Comparison of ENCODE assay signal across 8 mouse cellular contexts in genomic region chr14:121455527-121455926, GRCm38 (mm10). TPM values are rescaled to one million over a fixed set of nuclear protein-coding genes. Genes with fewer than 3 reads are reported as not detected.
DNase-seq lines count a peak whose midpoint lies in the region; ATAC-seq and TF ChIP-seq lines count a peak whose summit lies in the region.

No protein-coding gene starts in this region.

- H3K79me2 ChIP-seq in C2C12 (ENCODE audit: control insufficient read depth, insufficient read depth) = no peaks in the 10 kb centered on the region

- H3K9me3 ChIP-seq in forebrain, embryonic 15.5 days = no peaks in the 10 kb centered on the region
- H3K9me3 ChIP-seq in kidney, postnatal 0 days (replicated peaks; ENCODE audit: low read length) = no peaks in the 10 kb centered on the region
- H3K9me3 ChIP-seq in liver, postnatal 0 days (ENCODE audit: low read length) = no peaks in the 10 kb centered on the region

- peak; percentile 65 for TF ChIP-seq CTCF in C2C12 (IDR thresholded peaks at IDR 0.05; ENCODE audit: control insufficient read depth, insufficient read depth, insufficient read length)
- TF ChIP-seq CTCF in kidney, postnatal 0 days (IDR thresholded peaks at IDR 0.05; ENCODE audit: low read depth) = peak; percentile 94
- TF ChIP-seq CTCF in liver, postnatal 0 days (IDR thresholded peaks at IDR 0.05; ENCODE audit: low read depth) = peak; percentile 93

- H3K27ac ChIP-seq in forebrain, embryonic 15.5 days (replicated peaks) = no peak overlapping the region
- no peak overlapping the region for H3K27ac ChIP-seq in kidney, postnatal 0 days
- H3K27ac ChIP-seq in liver, postnatal 0 days (ENCODE audit: low read depth) = no peak overlapping the region

- 10% methylated on average over 6 of the region's 6 CpGs for WGBS in forebrain, embryonic 15.5 days
- 14% methylated on average over 6 of the region's 6 CpGs for WGBS in kidney, postnatal 0 days
- WGBS in liver, postnatal 0 days (ENCODE audit: insufficient replicate concordance) = 4% methylated on average over 6 of the region's 6 CpGs

- H3K4me3 ChIP-seq in C2C12 (ENCODE audit: insufficient read depth, poor library complexity, severe bottlenecking) = no peak overlapping the region
- no peak overlapping the region for H3K4me3 ChIP-seq in forebrain, embryonic 15.5 days
- H3K4me3 ChIP-seq in kidney, postnatal 0 days (replicated peaks; ENCODE audit: low read depth, low read length) = no peak overlapping the region
- no peak overlapping the region for H3K4me3 ChIP-seq in liver, postnatal 0 days (ENCODE audit: low read depth, low read length)

- H3K36me3 ChIP-seq in C2C12 (ENCODE audit: control insufficient read depth, insufficient read depth) = no peaks in the 10 kb centered on the region
- H3K36me3 ChIP-seq in forebrain, embryonic 15.5 days = no peaks in the 10 kb centered on the region
- H3K36me3 ChIP-seq in kidney, postnatal 0 days (ENCODE audit: insufficient read depth, low read length) = no peaks in the 10 kb centered on the region
- no peaks in the 10 kb centered on the region for H3K36me3 ChIP-seq in liver, postnatal 0 days (replicated peaks; ENCODE audit: insufficient read depth, low read length)

- peaks cover 4% of the 10 kb centered on the region; the same call in 1 of the 2 replicates for H3K4me1 ChIP-seq in forebrain, embryonic 15.5 days
- H3K4me1 ChIP-seq in kidney, postnatal 0 days (replicated peaks; ENCODE audit: insufficient read depth, low read length) = no peaks in the 10 kb centered on the region
- peaks cover 4% of the 10 kb centered on the region; the same call in 1 of the 2 replicates for H3K4me1 ChIP-seq in liver, postnatal 0 days (ENCODE audit: insufficient read depth)

- no peak overlapping the region for H3K4me2 ChIP-seq in forebrain, embryonic 15.5 days (replicated peaks)
- H3K4me2 ChIP-seq in kidney, postnatal 0 days (ENCODE audit: low read length) = no peak overlapping the region
- no peak overlapping the region for H3K4me2 ChIP-seq in liver, postnatal 0 days (ENCODE audit: low read depth, low read length)

- H3K9ac ChIP-seq in forebrain, embryonic 15.5 days (replicated peaks) = no peak overlapping the region
- H3K9ac ChIP-seq in kidney, postnatal 0 days (ENCODE audit: low read depth, low read length) = no peak overlapping the region
- H3K9ac ChIP-seq in liver, postnatal 0 days (replicated peaks) = no peak overlapping the region

- no peaks in the 10 kb centered on the region for H3K79me3 ChIP-seq in C2C12 (ENCODE audit: low read depth)

- no peak for TF ChIP-seq EP300 in liver, postnatal 0 days (IDR thresholded peaks at IDR 0.05; ENCODE audit: low read depth)

- peak; percentile 83 for DNase-seq in ES-CJ7 (ENCODE audit: low read depth, low spot score)
- DNase-seq in kidney, postnatal 0 days (ENCODE audit: low spot score) = peak; percentile 68
- peak; percentile 78 for DNase-seq in liver, postnatal 0 days
- DNase-seq in right cerebral cortex, postnatal 25 days = peak; percentile 43

- ATAC-seq in cerebellum, adult (ENCODE audit: insufficient number of reproducible peaks, low FRiP score, low TSS enrichment) = peak; percentile 58; the same call in 1 of the 2 replicates
- ATAC-seq in forebrain, embryonic 15.5 days (replicated peaks) = 0 out of 2 replicates have a peak, but pooled peaks have one; percentile 29
- ATAC-seq in kidney, postnatal 0 days (replicated peaks; ENCODE audit: low FRiP score, low read depth) = no peak
- ATAC-seq in liver, postnatal 0 days = no peak
- no peak; the same call in 1 of the 2 replicates for ATAC-seq in erythroid progenitor cell, adult 5-6 weeks (replicated peaks; ENCODE audit: low FRiP score, poor library complexity, severe bottlenecking)

- H3K27me3 ChIP-seq in C2C12 (ENCODE audit: control insufficient read depth, insufficient read depth, insufficient read length) = no peaks in the 10 kb centered on the region
- H3K27me3 ChIP-seq in forebrain, embryonic 15.5 days = no peaks in the 10 kb centered on the region
- H3K27me3 ChIP-seq in kidney, postnatal 0 days (ENCODE audit: insufficient read depth, low read length) = no peaks in the 10 kb centered on the region
- H3K27me3 ChIP-seq in liver, postnatal 0 days (ENCODE audit: insufficient read depth, low read length) = no peaks in the 10 kb centered on the region

- H3ac ChIP-seq in C2C12 (ENCODE audit: control insufficient read depth, insufficient read length, low read depth) = no peak overlapping the region

TF ChIP-seq in C2C12, 6 proteins besides CTCF, POLR2A, EP300 and RAD21:
- TF ChIP-seq MYOG (IDR thresholded peaks at IDR 0.05; ENCODE audit: control insufficient read depth, extremely low read depth, insufficient read length) (no peak), MAX (IDR thresholded peaks at IDR 0.05) (no peak), MYOD1 (IDR thresholded peaks at IDR 0.05; ENCODE audit: control insufficient read depth, insufficient read length, low read depth) (no peak), USF1 (IDR thresholded peaks at IDR 0.05; ENCODE audit: low read depth) (no peak), CEBPB (IDR thresholded peaks at IDR 0.05; ENCODE audit: low read depth) (no peak), FOSL1 (IDR thresholded peaks at IDR 0.05; ENCODE audit: insufficient read depth, low read length, poor library complexity, severe bottlenecking) (no peak)

RNA-seq across cellular contexts. Expression of gene Slc15a1, which starts 49.5 kb away (rescaled TPM):
- not detected for polyA plus RNA-seq in C2C12 (2012; fragmentation: generic; extraction: Trizol)
- polyA plus RNA-seq in forebrain, embryonic 15.5 days (2015; fragmentation: Nextera tagmentation; extraction: Ambion mirVana) = not detected in 2 replicates
- polyA plus RNA-seq in kidney, postnatal 0 days (2015; fragmentation: Nextera tagmentation; extraction: Ambion mirVana) = 0.74 and 1.2 TPM in 2 replicates
- polyA plus RNA-seq in liver, postnatal 0 days (2015; fragmentation: Nextera tagmentation; extraction: Ambion mirVana) = not detected in 2 replicates
- not detected in 2 replicates for total RNA-seq in erythroid progenitor cell, adult 5-6 weeks (2015; ENCODE audit: low replicate concordance)
- not detected in 2 replicates for total RNA-seq in erythroid progenitor cell, adult 5-6 weeks (2017; ENCODE audit: low replicate concordance)

Comparison
In these comparisons a context has a peak if more than half of its experiments do, and no peak if none do; other contexts are left out.
1. ATAC-seq: peak in cerebellum, adult (single experiment) and forebrain, embryonic 15.5 days (single experiment); none in kidney, postnatal 0 days (single experiment), liver, postnatal 0 days (single experiment) and erythroid progenitor cell, adult 5-6 weeks (single experiment).
2. Peak in every context shown above with its lines, with median percentiles within 50 percentile points of each other: CTCF ChIP-seq and DNase-seq.